Mouse (Mus musculus): Measurements from ENCODE around the gene Lsm3.
A peak's percentile ranks its signal among the peaks of the same experiment; 100 is the strongest.
"Not testable (repeated sequence)": the region's sequence is repeated elsewhere in the genome, so short reads cannot be mapped to it uniquely, and the experiment has no call there.

Lsm3 gene

DNA sequence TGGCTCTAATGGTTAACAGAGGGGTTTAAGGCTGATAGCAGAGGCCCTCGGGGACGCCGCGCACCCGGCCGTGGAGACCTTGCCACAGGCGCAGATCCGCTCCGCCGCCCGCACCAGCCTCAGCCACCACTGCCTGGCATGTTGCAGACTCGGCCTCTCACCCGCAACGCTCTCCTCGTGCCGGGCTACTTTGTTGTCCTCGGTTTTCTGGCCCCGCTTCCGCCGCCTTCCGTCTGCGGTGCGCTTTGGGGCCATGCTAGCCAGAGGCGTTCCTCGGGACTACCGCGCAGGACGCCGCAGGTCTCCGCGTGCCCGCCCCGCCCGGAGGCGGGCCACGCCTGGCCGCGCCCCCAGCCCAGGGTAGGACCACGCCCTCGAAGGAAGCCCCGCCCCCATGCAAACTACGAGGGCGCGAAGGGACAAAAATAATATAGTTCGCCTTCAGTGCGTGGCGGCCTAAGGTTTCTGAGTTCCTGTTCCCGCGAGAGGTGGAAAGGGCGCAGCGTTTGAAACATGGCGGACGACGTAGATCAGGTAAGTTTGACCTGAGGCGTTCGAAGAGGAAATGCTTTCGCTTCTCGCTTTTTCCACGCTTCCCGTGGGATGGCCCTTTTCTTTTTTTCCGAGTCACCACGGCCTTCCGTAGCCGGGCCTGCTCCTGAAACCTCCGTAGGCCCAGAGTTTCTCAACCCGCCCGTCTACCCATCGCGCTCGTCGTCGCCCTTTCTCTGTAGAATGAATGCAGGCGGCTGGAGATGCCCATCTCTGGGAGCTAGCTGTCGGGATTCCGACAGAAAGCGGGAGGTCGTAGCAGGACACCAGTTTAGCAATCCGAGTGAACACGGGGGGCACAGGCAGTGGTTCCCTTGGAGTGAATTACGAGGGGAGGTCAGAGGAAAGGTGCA is at the start of gene Lsm3, which contains the start of gene Xpc:
Gene Lsm3 (plus strand): TSS at position 384 of the 905 bp plus-strand sequence.
Gene Xpc (minus strand): TSS at position 344 of the 905 bp plus-strand sequence.
- peak; percentile 99 for DNase-seq

DNA sequence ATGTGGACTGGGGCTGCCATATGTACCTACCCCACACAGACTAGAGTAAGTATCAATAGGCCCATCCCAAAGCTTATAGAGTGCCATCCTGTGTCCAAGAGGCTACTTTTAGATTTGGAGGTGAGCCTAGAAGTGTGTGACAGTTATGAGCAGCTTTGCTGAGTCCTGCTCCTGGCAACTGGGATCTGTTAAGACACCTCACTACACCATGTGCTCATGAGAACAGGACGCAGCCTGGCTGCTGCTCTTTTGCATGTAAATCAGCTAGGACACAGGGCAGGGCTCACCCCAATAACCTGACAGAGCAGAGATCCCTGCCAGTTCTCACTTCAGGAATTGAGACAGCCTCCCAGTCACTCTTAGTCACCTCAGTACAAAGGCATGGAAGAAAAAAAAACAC is 48.6 kb upstream of the Lsm3 start:
- no peak for DNase-seq

DNA sequence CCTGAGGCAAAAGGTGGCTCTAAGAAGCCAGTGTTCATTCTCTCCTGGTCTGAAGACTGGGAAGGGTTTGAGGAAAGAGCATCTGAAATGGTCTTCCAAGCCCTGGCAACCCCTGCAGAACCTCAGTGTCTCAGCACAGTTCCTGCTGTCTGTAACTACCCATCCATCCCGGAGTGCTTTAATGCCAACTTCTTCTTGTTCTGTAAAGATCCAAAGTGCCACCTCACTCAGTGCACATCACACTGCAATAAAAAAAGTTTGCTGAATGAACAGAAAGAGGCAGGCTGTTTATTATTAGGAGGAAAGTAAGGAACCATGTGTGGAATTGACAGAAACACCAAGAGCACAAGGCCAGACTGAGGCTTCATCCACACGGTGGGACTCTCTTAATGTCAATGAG is 45.0 kb upstream of the Lsm3 start:
- no peak for DNase-seq

DNA sequence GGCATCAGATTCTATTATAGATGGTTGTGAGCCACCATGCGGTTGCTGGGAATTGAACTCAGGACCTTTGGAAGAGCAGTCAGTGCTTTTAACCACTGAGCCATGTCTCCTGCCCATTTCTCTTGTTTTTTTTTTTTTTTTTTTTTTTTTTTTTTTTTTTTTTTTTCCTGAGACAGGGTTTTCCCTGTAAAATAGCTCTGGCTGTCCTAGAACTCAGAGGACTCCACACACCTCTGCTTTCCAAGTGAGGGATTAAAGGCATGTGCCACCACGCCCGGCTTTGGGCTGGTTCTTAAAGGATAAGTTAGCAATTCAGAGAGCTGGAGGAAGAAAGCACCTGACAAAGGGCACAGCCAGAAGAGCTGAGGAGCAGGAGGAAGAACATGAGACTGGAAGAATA is 44.3 kb upstream of the Lsm3 start:
- not testable (repeated sequence) for DNase-seq

DNA sequence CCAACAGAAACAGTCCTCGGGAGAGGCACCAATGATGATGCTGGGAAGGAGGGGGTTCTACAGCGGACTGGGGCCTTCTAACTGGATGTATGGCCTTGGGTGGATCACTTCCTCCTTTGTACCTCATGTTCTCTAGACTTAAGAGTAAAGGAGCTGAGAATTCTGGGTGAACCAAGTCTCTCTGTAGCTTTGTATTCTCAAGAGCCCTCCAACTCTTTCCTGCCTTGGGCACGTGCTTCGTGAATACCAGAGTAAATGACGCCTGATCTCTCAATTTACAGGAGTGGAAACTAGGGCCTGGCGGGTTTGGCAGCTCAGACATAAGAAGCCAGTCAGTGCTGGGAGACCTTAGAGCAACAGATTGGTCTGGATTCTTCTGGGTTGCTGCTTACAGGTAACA is 43.4 kb upstream of the Lsm3 start:
- DNase-seq = no peak

DNA sequence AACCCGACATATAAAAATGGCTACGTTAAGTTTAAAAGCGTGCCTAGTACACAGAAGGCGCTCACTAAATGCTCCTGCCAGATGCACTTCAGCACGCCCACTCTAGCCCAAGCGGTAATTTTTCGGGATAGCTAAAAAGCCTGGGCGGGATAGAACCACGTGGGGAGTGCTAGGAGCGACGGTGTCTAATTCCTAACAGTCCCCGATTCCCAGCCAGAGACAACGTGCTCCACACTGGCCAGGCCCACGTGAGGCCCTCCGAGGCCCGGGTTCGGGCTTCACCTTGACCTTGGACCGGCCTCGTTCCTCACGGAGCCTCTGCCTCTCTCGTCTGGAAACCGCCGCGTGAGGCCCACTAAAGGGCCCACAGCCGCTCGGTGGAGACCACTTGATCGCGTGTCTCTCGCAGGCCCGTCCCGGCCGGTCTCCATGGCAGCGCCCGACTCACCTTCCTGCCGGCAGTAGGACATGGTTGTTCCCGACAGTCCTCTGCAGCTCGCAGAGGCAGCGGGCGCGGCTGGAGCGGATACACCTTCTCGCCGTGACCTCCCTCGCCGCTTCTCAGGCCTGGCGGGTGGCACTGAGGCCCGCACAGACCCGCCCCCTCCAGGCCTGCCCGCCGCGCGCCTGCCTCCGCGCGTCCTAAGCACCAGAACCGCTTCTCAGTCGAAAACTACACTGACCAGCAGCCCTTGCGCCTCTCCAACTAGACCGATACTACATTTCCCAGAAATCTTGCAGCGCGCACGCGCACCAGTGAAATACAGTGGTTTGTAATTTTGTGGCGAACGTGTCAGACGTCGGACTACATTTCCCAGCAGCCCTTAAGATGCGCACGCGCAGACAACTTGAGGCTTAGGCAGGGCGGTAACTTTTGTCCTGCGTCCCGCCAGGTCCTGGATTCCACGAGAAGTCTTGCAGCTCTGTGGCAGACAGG is 42.6 kb upstream of the Lsm3 start, which contains the start of the genes Chchd4 and Tmem43:
Gene Chchd4 (minus strand): TSS at position 679 of the 937 bp plus-strand sequence.
Gene Tmem43 (plus strand): TSS at position 836 of the 937 bp plus-strand sequence.
- peak; percentile 97 to 99 for DNase-seq

DNA sequence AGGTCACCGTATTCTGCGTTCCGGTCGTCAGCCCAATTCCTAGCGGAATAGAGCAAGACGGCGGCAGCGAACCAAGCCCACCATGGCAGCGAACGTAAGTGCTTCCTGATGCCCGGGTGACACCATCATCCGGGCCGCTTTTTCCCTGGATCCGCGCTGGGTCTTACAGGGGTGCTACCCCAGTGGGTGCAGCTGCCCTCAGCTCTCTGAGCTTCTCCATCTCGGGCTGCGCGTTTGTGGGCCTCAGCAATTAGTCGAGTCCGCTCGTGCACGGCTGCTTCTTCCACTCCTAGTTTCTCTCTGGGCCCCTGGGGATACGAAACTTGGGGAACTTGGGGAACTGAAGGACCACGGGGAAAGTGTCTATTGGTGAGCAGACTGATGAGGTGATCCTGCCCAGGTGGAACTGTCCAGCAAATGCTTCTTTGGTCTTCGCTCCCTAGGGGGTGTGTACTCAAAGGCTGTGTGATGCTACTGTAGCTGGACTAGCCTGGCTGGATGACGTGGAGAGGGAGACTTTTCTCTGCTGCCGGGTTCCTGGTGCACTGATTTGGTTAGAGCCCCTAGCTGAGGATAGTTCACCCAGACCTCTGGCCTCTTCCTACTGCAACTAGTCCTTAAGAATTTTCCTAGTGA is 41.8 kb upstream of the Lsm3 start:
- DNase-seq = no peak

DNA sequence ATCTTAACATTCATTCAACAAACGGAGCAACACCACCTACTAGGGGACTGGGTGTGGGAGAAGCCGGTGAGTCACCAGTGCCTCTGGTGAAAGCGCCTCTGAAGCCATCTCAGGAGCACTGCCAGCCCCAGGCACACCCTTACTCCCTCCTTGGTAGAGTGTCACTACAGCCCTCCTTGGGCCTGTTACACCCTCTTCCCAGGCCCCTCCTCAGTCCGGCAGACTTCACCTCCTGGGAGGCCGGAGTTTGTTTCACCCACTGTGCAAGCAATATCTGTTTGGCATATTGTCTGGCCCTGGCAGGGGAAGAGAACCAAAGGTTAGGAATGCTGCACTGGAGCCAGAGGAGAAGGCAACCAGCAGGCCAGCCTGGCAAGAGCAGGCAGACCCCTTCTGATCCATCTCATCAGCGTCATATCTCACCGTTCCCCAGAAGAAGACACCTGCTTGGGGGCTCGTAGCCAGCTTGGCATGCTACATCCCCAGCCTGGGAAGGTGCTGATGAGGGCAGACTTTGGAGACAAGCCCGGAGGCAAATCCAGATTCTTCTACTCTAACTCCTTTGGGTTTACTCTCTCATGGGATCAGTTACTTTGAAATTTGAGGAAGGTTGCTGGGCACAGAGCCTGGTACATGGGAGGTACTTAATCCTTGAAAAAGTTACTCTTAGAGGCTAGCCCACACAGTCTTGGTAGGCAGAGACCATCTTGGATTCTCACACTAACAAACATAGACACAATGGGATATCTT is 41.1 kb upstream of the Lsm3 start:
- DNase-seq = peak; percentile 23 to 30

DNA sequence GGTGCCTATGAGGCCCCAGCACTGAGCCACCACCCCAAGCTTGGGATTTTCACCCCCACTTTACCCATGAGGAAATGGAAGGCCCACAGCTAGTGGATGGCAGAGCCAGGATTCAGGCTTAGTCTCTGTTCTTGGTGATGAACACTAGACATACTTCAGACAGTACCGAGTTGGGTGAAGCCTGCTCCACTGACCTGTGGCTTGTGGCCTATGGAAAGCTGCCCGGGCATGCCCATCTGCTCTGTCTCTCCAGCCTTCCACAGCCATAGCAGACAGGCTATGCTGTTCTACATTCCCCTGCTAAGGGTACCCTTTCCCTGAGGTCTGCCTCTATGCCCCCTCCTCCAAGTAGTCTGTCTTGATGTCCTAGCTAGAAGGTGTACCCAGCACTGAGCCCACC is 39.2 kb upstream of the Lsm3 start:
- DNase-seq = no peak

DNA sequence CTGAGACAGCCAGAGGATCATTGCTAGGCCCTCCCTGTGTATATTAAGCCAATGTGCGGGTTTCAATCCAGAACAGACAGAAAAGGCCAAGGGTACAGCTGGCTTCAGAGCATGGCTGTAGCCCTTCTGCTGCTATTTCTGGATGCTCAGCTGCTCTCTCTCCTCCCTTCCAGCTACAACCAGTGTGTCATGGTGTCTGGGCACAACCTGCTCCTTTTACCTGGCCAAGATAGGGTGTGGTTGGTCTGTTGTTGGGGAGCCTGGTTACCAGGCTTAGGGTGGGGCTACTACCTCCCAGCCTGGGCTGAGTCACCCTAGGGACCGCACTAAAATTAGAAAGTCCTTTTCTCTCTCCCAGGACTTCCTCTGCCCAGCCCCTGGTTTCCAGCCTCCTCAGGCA is 32.4 kb upstream of the Lsm3 start:
- DNase-seq = no peak

DNA sequence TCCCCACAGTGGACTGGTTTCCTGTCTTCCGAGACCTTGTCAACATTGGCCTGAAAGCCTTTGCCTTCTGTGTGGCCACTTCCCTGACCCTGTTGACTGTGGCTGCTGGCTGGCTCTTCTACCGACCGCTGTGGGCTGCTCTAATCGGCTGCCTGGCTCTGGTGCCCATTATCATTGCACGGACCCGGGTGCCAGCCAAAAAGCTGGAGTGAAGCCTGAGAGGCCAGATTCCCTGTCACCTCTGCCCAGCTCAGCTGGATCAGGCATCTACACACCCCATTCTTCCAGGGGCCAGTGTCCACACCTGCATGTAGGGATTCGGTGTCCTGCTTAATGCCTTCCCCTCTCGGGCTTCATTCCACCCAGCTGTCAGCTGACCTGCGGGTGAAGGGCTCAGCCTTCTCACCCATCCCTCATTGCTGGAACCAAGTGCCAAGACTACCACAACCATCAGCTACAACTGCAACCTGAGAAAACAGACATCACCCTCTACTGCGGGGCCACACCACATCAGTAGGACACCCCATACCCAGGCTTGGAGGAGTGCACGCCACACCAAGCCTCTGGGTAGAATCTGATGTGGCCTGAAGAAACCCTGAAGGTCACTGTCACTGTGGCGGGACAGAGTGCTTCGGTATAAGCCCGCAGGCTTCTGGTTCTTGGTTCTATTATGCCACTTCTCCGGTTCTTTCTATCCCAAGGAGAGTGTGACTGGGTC is 28.8 kb upstream of the Lsm3 start:
- no peak for DNase-seq

DNA sequence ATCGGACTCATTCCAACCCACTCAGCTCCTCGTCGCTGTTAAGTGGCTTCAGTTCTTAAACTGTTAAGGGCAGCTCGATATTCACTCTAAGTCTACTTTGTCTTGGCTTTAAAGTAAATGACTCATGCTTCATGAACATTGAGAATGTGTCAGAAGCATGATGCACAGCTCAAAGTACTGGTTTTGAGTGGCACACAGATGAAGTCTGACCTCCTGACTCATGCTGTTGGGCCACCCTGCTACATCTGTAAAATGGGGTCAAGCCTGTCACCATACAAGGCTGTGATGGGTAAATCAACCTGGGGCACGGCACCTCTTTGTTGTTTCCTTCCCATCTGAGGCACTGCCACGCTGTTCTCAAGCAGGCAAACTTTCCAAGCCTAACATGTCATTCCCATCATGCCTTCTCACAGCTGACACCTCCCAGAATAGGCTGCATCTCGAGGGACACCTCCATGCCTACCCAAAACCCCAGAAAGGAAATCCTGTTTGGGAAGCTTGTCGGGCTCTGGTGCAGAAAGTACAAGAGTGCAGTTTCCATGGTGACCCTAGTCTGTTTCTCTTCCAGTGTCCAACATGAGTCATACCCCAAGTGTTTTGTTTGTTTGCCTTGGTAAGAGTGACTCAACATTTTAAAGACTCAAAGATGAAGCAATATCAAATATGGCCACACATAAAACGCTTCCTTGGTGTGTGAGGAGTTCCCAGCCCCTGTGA is 27.1 kb upstream of the Lsm3 start:
- DNase-seq = no peak

DNA sequence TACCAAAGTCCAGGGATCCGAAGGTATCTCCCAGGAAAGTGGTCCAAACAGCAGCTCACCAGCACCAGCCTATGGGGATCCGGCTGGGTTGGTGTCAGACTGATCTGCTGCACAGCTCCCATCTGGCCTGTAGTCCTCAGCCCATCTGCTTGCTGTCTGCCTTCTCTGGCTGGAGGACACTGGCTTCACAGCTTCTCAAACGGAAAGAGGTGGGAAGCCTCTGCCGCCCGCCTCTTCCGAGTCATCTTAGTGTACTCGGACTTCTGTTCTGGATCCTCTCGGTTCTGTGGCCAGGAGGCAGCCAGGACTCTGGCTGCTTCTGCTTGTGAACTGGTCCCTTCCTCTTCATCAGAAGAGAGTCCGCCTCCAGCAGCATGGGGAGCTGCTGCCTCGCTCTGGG is 25.9 kb upstream of the Lsm3 start:
- DNase-seq = peak; percentile 27 to 32

DNA sequence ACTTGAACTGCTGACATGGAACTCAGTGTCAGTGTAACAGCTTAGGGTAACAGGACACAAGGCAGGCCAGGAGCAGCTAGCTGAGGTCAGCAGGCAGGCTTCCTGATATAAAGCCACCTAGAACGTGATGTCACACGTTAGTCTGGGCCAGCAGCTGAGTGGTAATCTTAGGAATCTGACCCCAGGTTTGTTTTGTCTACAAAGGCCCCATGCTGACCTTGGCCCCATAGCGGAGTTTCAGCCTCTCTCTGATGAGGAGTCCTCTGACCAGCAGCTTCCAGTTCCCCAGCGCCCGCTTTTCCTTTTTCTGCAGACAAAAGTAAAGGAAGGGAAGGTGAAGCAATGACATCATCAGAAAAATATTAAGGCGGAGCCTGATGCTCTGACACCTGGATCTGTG is 24.7 kb upstream of the Lsm3 start:
- no peak for DNase-seq

DNA sequence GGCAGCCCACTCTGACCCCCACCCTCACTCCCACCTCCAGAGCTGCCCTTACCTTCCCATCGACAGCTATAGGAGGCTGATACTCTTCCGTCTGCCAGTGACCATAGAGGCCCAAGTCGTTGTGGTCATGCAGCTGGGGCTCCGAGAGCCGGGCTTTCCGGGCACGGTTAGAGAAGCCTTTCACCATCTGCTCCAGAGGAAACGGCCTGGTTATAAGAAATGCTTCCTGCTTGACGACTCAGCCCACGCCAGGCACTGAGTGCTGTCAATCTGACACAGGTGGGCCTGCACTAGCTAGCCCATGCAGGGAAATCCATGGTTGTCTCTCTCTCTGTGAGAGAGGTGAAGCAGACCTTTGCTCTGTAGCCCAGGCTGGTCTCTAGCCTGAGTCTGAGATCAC is 22.7 kb upstream of the Lsm3 start:
- DNase-seq = no peak

DNA sequence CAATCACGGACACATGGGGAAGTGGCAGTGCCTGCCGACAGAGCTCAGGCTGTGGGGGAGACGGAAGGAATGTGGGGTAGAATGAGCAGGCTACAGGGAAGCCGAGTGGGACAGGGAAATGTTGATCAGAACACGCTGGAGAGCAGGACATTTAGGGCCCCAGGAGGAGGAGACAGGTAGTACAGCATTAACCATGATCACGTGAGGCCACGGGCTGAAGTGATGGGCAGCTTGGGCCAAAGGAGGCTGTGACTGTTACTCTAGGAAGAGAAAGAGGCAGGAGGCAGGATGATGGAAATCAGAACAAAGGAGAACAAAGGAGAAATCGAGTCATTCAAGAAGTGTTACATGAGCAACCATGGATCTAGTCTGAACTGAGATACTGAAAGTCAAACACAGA is 21.2 kb upstream of the Lsm3 start:
- DNase-seq = no peak

DNA sequence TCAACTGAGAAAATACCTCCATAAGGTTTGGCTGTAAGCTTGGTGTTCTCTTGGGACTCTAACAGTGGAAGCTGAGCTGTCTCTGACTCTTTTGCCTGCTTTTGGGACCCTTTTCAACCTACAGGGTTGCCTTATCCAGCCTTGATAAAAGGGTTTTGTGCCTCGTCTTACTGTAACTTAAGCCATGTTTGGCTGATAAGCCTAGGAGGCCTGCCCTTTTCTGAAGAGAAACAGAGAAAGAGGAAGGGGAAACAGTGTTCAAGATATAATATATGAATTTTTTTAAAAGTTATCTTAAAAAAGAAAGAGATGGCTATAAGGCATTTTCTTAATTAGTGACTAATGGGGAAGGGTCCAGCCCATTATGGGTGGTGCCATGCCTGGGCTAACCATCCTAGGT is 12.4 kb upstream of the Lsm3 start:
- no peak for DNase-seq

DNA sequence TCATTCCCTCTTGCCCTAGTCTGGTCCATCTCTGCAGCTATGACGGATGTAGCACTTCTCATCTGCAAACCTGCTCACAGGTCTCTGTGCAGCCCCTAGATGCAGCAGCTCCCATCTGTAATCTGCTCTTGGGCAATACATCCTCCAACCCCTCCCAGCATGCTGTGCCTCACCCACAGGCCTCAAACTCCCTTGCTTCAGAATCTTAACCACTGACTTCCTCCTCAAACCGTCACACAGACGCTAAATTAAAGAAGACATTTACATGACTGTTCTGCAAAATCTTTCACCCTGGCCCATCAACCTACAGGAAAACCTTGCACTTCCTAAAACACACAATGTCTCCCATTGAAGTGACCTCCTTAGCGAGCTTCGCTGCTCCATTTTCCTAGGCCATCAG is 9.7 kb upstream of the Lsm3 start:
- DNase-seq = no peak

DNA sequence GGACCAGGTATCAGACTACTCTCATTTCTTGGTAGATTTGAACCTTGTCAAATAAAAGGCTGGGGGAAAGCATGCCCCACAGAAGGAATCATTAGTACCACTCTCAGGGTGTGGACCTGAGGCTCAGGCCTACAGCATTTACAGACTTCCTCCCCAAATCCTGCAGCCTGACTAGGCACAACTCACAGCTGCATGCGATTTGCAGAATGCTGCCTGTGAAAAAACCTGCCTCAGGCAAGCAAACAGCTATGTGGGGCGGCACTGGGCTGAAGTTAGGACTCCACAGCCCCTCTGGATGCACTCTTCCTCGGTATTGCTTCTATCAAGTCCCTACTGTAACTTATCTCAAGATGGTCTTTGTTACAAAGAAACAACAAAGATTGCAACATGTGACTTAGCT is 7.7 kb upstream of the Lsm3 start:
- no peak for DNase-seq

DNA sequence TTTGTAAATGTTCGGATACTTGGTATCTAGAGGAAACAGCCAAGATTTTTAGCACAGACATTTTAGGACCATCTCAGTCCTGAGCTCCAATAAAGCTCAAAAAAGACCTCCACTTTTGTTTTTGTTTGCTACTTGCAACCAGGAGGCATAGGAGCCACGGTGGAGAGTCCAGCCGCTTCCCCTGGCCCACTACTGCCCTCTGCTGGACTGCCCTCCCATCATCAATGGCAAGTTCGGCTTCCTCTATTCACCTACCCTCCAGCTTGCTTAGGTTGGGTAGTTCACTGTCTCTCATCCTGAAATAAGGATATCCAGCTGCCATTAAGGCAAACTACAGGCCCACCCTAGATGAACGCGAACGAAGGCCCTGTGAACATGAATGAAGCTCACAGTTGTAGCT is 6.4 kb upstream of the Lsm3 start:
- DNase-seq = peak; percentile 88 to 89

DNA sequence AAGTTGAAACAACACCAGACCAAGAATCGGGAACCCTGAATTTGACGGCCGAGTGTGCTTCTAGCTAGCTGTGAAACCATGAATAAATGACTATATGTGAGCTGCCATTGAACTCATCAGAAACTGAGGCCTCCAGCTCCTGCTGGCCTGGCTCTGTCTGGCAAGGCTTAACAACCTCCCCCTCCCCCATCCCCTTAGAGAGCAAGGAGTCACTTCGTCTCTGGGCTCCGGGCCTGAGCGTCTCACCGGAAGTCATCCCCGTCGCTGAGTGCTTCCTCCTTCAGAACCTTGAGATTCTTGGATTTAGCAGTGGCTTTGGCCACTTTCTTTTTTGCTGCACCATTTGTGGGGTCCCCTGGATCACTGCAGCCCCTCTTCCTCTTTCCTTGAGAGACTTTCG is 5.5 kb upstream of the Lsm3 start:
- DNase-seq = no peak

Data from cerebellum, postnatal 10 days (tissue).